Mouse (Mus musculus) bone marrow, adult 2 months (tissue): Measurements from ENCODE around the gene Slfn1.
"Not testable (repeated sequence)": the region's sequence is repeated elsewhere in the genome, so short reads cannot be mapped to it uniquely, and the experiment has no call there.

Source experiments
- CTCF ChIP-seq: fragments of 200-500 bp; IDR thresholded peaks from 2 replicates; pipeline ENCODE4 v1.5.1; 2011; ENCODE audit warnings: low read length, control low read depth; ENCODE audit not compliant: control insufficient read depth, insufficient read depth
- POLR2A ChIP-seq: fragments of 200-500 bp; IDR thresholded peaks from 2 replicates; pipeline ENCODE4 v1.6.1; 2011; ENCODE audit warnings: low read depth, mild to moderate bottlenecking, control low read depth, low read length, borderline replicate concordance; ENCODE audit not compliant: control insufficient read depth

- TF ChIP-seq CTCF, POLR2A: not testable (repeated sequence)
Measured at GRCm38 (mm10) chr11:83148939-83149338, 32.3 kb downstream of the Slfn1 start.
